Mouse (Mus musculus): ENCODE measurements around the gene Zfp827. TPM values are rescaled to one million over a fixed set of nuclear protein-coding genes. Genes with fewer than 3 reads are reported as not detected.

Zfp827 gene
- polyA plus RNA-seq, 1 experiment from 2014 or later: 4.3 TPM

GRCm38 (mm10) chr8:79201446-79202147 is 173.4 kb downstream of the Zfp827 start:
- Histone ChIP-seq H3K4me2 (replicated peaks; ENCODE audit: low read depth) (no peak overlapping the region), H3K9ac (ENCODE audit: low read depth, low read length) (no peak overlapping the region), H3K36me3 (ENCODE audit: control insufficient read depth, insufficient read depth) (no peaks in the 10 kb centered on the region; the same call in 1 of the 2 replicates), H3K4me3 (ENCODE audit: low read depth, low read length) (no peak overlapping the region), H3K27me3 (replicated peaks; ENCODE audit: control insufficient read depth, insufficient read depth, low read length) (no peaks in the 10 kb centered on the region), H3K9me3 (ENCODE audit: control insufficient read depth) (no peaks in the 10 kb centered on the region), H3K27ac (ENCODE audit: low read depth, low read length) (no peak overlapping the region), H3K4me1 (replicated peaks; ENCODE audit: control insufficient read depth, insufficient read depth, low read length) (no peaks in the 10 kb centered on the region)
- TF ChIP-seq CTCF (IDR thresholded peaks at IDR 0.05; ENCODE audit: low read depth): no peak
- no peak for ATAC-seq
- WGBS: 65% methylated on average over 11 of the region's 11 CpGs

- no peak for ATAC-seq
- peaks cover 9% of the 10 kb centered on the region; the same call in 1 of the 2 replicates for H3K4me1 ChIP-seq (replicated peaks; ENCODE audit: control insufficient read depth, insufficient read depth, low read length)
- no peak overlapping the region for H3K27ac ChIP-seq (ENCODE audit: low read depth, low read length)
- H3K4me2 ChIP-seq (replicated peaks; ENCODE audit: low read depth): no peak overlapping the region
- H3K9me3 ChIP-seq (ENCODE audit: control insufficient read depth): no peaks in the 10 kb centered on the region
- H3K27me3 ChIP-seq (replicated peaks; ENCODE audit: control insufficient read depth, insufficient read depth, low read length): no peaks in the 10 kb centered on the region
- 57% methylated on average over 4 of the region's 4 CpGs for WGBS
- no peaks in the 10 kb centered on the region for H3K36me3 ChIP-seq (ENCODE audit: control insufficient read depth, insufficient read depth)
- no peak overlapping the region for H3K4me3 ChIP-seq (ENCODE audit: low read depth, low read length)
- no peak for TF ChIP-seq CTCF (IDR thresholded peaks at IDR 0.05; ENCODE audit: low read depth)
- H3K9ac ChIP-seq (ENCODE audit: low read depth, low read length): no peak overlapping the region
Observed at GRCm38 (mm10) chr8:79206895-79207294, 178.7 kb downstream of the Zfp827 start.

- WGBS: 70% methylated on average over 3 of the region's 3 CpGs
- Histone ChIP-seq H3K36me3 (ENCODE audit: control insufficient read depth, insufficient read depth) (no peaks in the 10 kb centered on the region), H3K4me1 (replicated peaks; ENCODE audit: control insufficient read depth, insufficient read depth, low read length) (peaks cover 9% of the 10 kb centered on the region; the same call in 1 of the 2 replicates), H3K27me3 (replicated peaks; ENCODE audit: control insufficient read depth, insufficient read depth, low read length) (no peaks in the 10 kb centered on the region), H3K27ac (ENCODE audit: low read depth, low read length) (no peak overlapping the region), H3K9ac (ENCODE audit: low read depth, low read length) (no peak overlapping the region), H3K9me3 (ENCODE audit: control insufficient read depth) (no peaks in the 10 kb centered on the region), H3K4me2 (replicated peaks; ENCODE audit: low read depth) (no peak overlapping the region), H3K4me3 (ENCODE audit: low read depth, low read length) (no peak overlapping the region)
- no peak for TF ChIP-seq CTCF (IDR thresholded peaks at IDR 0.05; ENCODE audit: low read depth)
- ATAC-seq: no peak
Observed at GRCm38 (mm10) chr8:79208181-79208580, 179.9 kb downstream of the Zfp827 start.

GRCm38 (mm10) chr8:79208691-79209640 is 180.7 kb downstream of the Zfp827 start:
- H3K9ac ChIP-seq (ENCODE audit: low read depth, low read length): peak overlapping the region; percentile 59
- peaks cover 9% of the 10 kb centered on the region; the same call in 1 of the 2 replicates for H3K4me1 ChIP-seq (replicated peaks; ENCODE audit: control insufficient read depth, insufficient read depth, low read length)
- no peak for TF ChIP-seq CTCF (IDR thresholded peaks at IDR 0.05; ENCODE audit: low read depth)
- ATAC-seq: peak; percentile 61
- peak overlapping the region; percentile 44; the same call in 1 of the 2 replicates for H3K4me3 ChIP-seq (ENCODE audit: low read depth, low read length)
- no peaks in the 10 kb centered on the region for H3K27me3 ChIP-seq (replicated peaks; ENCODE audit: control insufficient read depth, insufficient read depth, low read length)
- no peaks in the 10 kb centered on the region for H3K9me3 ChIP-seq (ENCODE audit: control insufficient read depth)
- H3K4me2 ChIP-seq (replicated peaks; ENCODE audit: low read depth): peak overlapping the region; percentile 78
- H3K36me3 ChIP-seq (ENCODE audit: control insufficient read depth, insufficient read depth): no peaks in the 10 kb centered on the region
- WGBS: 30% methylated on average over 15 of the region's 15 CpGs
- no peak overlapping the region for H3K27ac ChIP-seq (ENCODE audit: low read depth, low read length)

- peak overlapping the region; percentile 44 for H3K4me3 ChIP-seq (ENCODE audit: low read depth, low read length)
- H3K4me1 ChIP-seq (replicated peaks; ENCODE audit: control insufficient read depth, insufficient read depth, low read length): peaks cover 9% of the 10 kb centered on the region; the same call in 1 of the 2 replicates
- no peaks in the 10 kb centered on the region for H3K9me3 ChIP-seq (ENCODE audit: control insufficient read depth)
- TF ChIP-seq CTCF (IDR thresholded peaks at IDR 0.05; ENCODE audit: low read depth): no peak
- H3K9ac ChIP-seq (ENCODE audit: low read depth, low read length): peak overlapping the region; percentile 59
- no peaks in the 10 kb centered on the region for H3K36me3 ChIP-seq (ENCODE audit: control insufficient read depth, insufficient read depth)
- H3K4me2 ChIP-seq (replicated peaks; ENCODE audit: low read depth): peak overlapping the region; percentile 78
- WGBS: 8% methylated on average over 27 of the region's 27 CpGs
- peak; percentile 37; the same call in 1 of the 2 replicates for ATAC-seq
- H3K27ac ChIP-seq (ENCODE audit: low read depth, low read length): peak overlapping the region; percentile 41
- no peaks in the 10 kb centered on the region for H3K27me3 ChIP-seq (replicated peaks; ENCODE audit: control insufficient read depth, insufficient read depth, low read length)
Observed at GRCm38 (mm10) chr8:79209641-79210358, 181.6 kb downstream of the Zfp827 start.
